Mouse (Mus musculus) left cerebral cortex, adult 8-10 months (tissue): ENCODE results near the gene Gm20458. TPM values are rescaled to one million over a fixed set of nuclear protein-coding genes. Genes with fewer than 3 reads are reported as not detected.

ENCODE experiments used
- DNase-seq, 2 experiments: peaks; one replicate each; pipeline ENCODE4 v3.0.0; 2022; ENCODE audit warnings: low spot score in 2 of 2
- total RNA-seq, 4 experiments: library from RNA; stranded (reverse); gene quantifications; 2 replicates each; pipeline ENCODE4 v1.2.4; 2022

Gm20458 gene
- total RNA-seq, 4 experiments from 2014 or later, result 4.4 to 15.6 (median 6.3) TPM

GRCm38 (mm10) chr2:164434681-164435080, 26.1 kb upstream of the Gm20458 start:
- DNase-seq, result no peak

- no peak for DNase-seq
Observed at GRCm38 (mm10) chr2:164435216-164436090, 25.3 kb upstream of the Gm20458 start.

- peak in 1 of 2 experiments; percentile 25 for DNase-seq
Observed at GRCm38 (mm10) chr2:164436215-164436913, 24.4 kb upstream of the Gm20458 start.

- DNase-seq, result no peak
Observed at GRCm38 (mm10) chr2:164436961-164437360, 23.8 kb upstream of the Gm20458 start.

GRCm38 (mm10) chr2:164437710-164438109, 23.1 kb upstream of the Gm20458 start:
- no peak for DNase-seq

- DNase-seq, result no peak
Observed at GRCm38 (mm10) chr2:164438257-164438656, 22.5 kb upstream of the Gm20458 start.

- DNase-seq, result peak in 1 of 2 experiments; percentile 45
Observed at GRCm38 (mm10) chr2:164439001-164439421, 21.8 kb upstream of the Gm20458 start.

- no peak for DNase-seq
Observed at GRCm38 (mm10) chr2:164440314-164440713, 20.5 kb upstream of the Gm20458 start.

GRCm38 (mm10) chr2:164441155-164441554, 19.6 kb upstream of the Gm20458 start:
- DNase-seq, result no peak

GRCm38 (mm10) chr2:164441731-164442130, 19.0 kb upstream of the Gm20458 start:
- DNase-seq, result no peak

- DNase-seq, result no peak
Observed at GRCm38 (mm10) chr2:164442315-164443050, 18.3 kb upstream of the Gm20458 start.

- peak in 1 of 2 experiments; percentile 60 for DNase-seq
Observed at GRCm38 (mm10) chr2:164443051-164443437, 17.7 kb upstream of the Gm20458 start.

GRCm38 (mm10) chr2:164443460-164444000, 17.2 kb upstream of the Gm20458 start, which contains the start of gene Sdc4:
Sdc4 (minus strand) TSS chr2:164443887.
- DNase-seq, result no peak

GRCm38 (mm10) chr2:164444701-164445100, 16.1 kb upstream of the Gm20458 start:
- no peak for DNase-seq

GRCm38 (mm10) chr2:164445399-164446085, 15.2 kb upstream of the Gm20458 start:
- no peak for DNase-seq

GRCm38 (mm10) chr2:164446086-164446469, 14.7 kb upstream of the Gm20458 start:
- DNase-seq, result no peak

GRCm38 (mm10) chr2:164448140-164448539, 12.6 kb upstream of the Gm20458 start:
- no peak for DNase-seq

GRCm38 (mm10) chr2:164448921-164449320, 11.8 kb upstream of the Gm20458 start:
- no peak for DNase-seq

GRCm38 (mm10) chr2:164449341-164450042, 11.3 kb upstream of the Gm20458 start:
- no peak for DNase-seq

- DNase-seq, result no peak
Observed at GRCm38 (mm10) chr2:164452000-164452676, 8.6 kb upstream of the Gm20458 start.
